Mouse (Mus musculus) forebrain, embryonic 12.5 days (tissue): Measurements from ENCODE around the gene Tsc22d4. TPM values are rescaled to one million over a fixed set of nuclear protein-coding genes. Genes with fewer than 3 reads are reported as not detected.

Experiments
- ATAC-seq: fragments of 200-750 bp; cut with Nextera tagmentation; 2 replicates; pipeline ENCODE4 v1.8.0; 2017; ENCODE audit warnings: moderate TSS enrichment; ENCODE audit not compliant: low FRiP score
- H3K27ac ChIP-seq: fragments of 300-500 bp; sonication (generic); 2 replicates; pipeline ENCODE4 v1.5.1; 2016; ENCODE audit warnings: mild to moderate bottlenecking
- H3K27me3 ChIP-seq: fragments of 300-500 bp; sonication (generic); 2 replicates; pipeline ENCODE4 v1.6.1; 2016; ENCODE audit warnings: mild to moderate bottlenecking
- H3K36me3 ChIP-seq: fragments of 300-500 bp; sonication (generic); replicated peaks from 2 replicates; pipeline ENCODE4 v1.6.1; 2016; ENCODE audit warnings: mild to moderate bottlenecking
- H3K4me1 ChIP-seq: fragments of 300-500 bp; sonication (generic); 2 replicates; pipeline ENCODE4 v1.6.1; 2016
- H3K4me2 ChIP-seq: fragments of 300-500 bp; sonication (generic); 2 replicates; pipeline ENCODE4 v1.6.1; 2016; ENCODE audit warnings: mild to moderate bottlenecking, moderate library complexity
- H3K4me3 ChIP-seq: fragments of 300-500 bp; sonication (generic); replicated peaks from 2 replicates; pipeline ENCODE4 v1.5.1; 2016; ENCODE audit warnings: mild to moderate bottlenecking
- H3K9ac ChIP-seq: fragments of 300-500 bp; sonication (generic); 2 replicates; pipeline ENCODE4 v1.6.1; 2016; ENCODE audit warnings: mild to moderate bottlenecking
- H3K9me3 ChIP-seq: fragments of 300-500 bp; sonication (generic); 2 replicates; pipeline ENCODE4 v1.6.1; 2016
- WGBS: fragments of 180-500 bp; shearing (Covaris S2); methylation state at CpG from one replicate; pipeline ENCODE4 v1.1.7; 2016; 5-methylcytosine and 5-hydroxymethylcytosine counted together
- polyA plus RNA-seq: library from polyadenylated mRNA; unstranded; fragments of >200 nt; fragmentation: Nextera tagmentation; extraction: Ambion mirVana; gene quantifications from 2 replicates; pipeline ENCODE4 v1.2.1, GENCODE M21; 2016

The Tsc22d4 gene
- polyA plus RNA-seq, 1 experiment from 2014 or later: 73.2 TPM

DNA sequence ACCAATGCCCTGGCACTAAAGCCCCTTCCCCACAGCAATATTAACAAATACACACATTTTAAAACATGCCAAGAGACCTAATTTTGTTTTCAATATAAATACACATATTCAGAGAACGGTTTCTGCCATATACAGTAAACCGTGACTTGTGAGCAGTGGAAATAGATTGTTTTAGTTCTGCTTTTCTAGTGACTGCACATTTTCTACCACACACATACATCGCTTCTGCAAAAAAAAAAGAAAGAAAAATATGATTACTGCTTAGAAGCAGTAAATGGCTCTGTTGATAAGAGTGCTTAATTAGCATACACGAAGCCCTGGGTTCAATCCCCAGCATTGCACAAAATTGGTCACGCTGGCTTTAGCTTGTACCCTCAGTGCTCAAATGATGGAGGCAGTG is 21.7 kb upstream of the Tsc22d4 start:
- Histone ChIP-seq H3K36me3 (0 out of 2 replicates have a peak, but pooled peaks cover 2% of the 10 kb centered on the region), H3K4me3 (no peak overlapping the region), H3K4me2 (no peak overlapping the region), H3K9ac (no peak overlapping the region), H3K4me1 (no peaks in the 10 kb centered on the region), H3K27me3 (no peaks in the 10 kb centered on the region; the same call in 1 of the 2 replicates), H3K9me3 (no peaks in the 10 kb centered on the region), H3K27ac (no peak overlapping the region)
- no peak for ATAC-seq
- WGBS: 93% methylated on average over 5 of the region's 5 CpGs

DNA sequence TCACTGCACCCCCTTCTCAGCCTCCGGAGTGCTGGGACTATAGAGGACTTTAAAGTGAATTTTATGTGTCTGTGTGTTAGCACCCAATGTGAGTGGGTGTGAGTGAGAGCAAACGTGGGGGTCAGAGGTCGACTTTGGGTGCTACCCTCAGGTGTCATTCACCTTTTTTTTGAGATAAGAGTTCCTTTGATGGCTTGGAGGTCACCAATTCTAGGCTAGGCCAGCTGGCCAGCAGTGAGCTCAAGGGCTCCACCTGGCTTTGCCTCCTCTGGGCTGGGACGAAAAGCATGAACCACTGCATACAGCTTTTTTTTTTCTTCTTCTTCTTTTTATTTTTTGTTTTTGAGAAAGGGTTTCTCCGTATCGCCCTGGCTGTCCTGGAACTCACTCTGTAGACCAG is 18.8 kb upstream of the Tsc22d4 start:
- 81% methylated on average over 6 of the region's 6 CpGs for WGBS
- no peak for ATAC-seq
- Histone ChIP-seq H3K4me1 (peaks cover 9% of the 10 kb centered on the region), H3K9me3 (no peaks in the 10 kb centered on the region), H3K27me3 (no peaks in the 10 kb centered on the region; the same call in 1 of the 2 replicates), H3K27ac (no peak overlapping the region), H3K4me3 (no peak overlapping the region), H3K9ac (no peak overlapping the region), H3K36me3 (peaks cover 20% of the 10 kb centered on the region; the same call in 1 of the 2 replicates), H3K4me2 (no peak overlapping the region)

DNA sequence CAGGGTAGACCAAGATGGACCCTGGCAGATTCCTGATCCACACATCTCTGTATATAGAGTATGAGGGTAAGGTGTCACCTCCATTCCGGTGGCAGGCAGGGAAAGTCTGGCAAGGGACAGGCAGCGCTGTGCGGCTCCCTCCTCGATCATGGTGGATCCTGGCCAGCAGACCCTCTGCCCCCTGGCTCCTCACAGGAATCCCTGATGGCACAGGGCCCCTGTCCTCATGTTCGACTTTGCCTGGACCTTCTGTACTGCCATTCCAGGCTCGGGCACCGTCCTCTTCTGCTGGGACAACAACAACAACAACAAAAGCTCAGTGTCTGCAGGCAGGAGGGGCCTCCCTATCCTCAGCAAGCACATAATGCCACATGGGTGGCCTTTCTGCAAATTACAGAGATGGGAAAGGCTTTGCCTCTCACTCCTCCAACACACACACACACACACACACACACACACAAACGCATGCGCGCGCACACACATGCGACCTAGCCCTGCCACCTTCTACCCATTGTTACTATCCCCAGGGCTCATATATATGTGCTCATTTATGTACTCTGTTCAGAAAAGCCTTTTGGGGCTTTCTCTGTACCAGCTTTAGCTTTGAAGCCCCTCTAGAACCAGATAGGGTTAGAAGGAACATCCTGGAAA is 11.8 kb upstream of the Tsc22d4 start:
- Histone ChIP-seq H3K9ac (peak overlapping the region; percentile 56), H3K4me3 (peak overlapping the region; percentile 23), H3K4me2 (peak overlapping the region; percentile 55), H3K9me3 (no peaks in the 10 kb centered on the region), H3K27me3 (no peaks in the 10 kb centered on the region), H3K36me3 (peaks cover 68% of the 10 kb centered on the region), H3K4me1 (peaks cover 59% of the 10 kb centered on the region), H3K27ac (peak overlapping the region; percentile 99)
- 23% methylated on average over 12 of the region's 12 CpGs for WGBS
- peak; percentile 69 for ATAC-seq

DNA sequence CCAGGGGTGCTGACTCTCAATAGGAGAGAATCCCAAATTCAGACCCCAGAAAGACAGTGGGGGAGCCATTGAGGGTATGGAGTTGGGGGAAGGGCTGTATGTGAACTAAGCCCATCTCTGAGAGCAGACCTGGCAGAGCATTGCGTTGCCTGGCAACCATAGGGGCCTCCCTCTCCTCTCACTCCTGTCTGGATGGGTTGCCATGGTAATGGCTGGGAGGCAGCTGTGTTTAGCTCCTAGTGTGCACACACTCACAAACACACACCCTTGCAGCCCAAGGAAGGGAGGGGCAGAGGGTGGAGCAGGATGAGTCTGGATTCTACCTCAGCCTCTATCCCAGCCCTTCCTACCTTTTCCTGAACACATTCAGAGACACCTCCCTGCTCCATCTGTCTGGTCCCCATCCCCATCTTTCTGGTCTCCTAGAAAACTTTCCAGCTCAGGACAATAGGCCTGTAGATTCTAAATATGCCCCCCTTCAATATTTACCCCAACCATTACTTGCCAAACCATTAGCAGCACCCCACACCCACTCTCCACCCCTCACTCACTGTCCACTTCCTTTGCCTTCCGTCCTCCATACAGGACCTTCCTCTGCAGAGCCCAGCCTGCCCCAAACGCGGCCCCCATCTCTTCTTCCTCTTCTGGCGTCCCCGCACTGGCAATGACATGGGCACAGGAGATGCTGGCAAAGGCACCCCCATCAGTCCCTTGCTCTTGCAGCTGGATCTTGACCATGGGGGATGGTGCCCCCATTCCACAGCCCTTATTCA is 11.1 kb upstream of the Tsc22d4 start:
- Histone ChIP-seq H3K27ac (peak overlapping the region; percentile 99), H3K4me2 (peak overlapping the region; percentile 55), H3K9me3 (no peaks in the 10 kb centered on the region), H3K4me1 (peaks cover 66% of the 10 kb centered on the region), H3K9ac (peak overlapping the region; percentile 56), H3K27me3 (no peaks in the 10 kb centered on the region), H3K36me3 (peaks cover 63% of the 10 kb centered on the region), H3K4me3 (peak overlapping the region; percentile 23)
- 43% methylated on average over 6 of the region's 6 CpGs for WGBS
- peak; percentile 97 for ATAC-seq

DNA sequence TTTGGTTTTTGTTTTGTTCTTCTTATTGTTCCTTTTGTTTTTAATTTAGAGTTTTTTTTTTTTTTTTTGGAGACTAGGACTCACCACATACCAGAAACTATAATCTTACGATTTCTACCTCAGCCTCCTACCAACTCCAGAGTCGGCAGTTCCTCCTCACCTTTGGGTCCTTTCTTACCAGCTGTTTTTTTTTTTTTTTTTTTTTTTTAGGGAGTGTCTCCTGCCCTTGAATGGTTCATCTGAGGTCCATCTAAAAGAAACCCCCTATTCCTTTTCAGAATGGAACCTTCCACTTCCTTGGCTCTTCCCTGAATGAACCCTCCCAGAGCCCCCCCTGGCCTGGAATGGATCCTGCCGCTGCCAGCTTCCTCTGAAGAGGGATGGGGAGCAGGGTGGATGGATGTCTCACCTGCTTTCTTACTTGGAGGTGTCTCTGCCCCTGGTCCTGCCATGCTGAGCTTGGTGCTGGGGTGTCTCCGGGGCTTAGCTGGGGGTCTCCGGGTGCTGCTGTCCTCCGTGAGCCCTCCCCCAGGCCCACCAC is 8.1 kb upstream of the Tsc22d4 start:
- H3K9ac ChIP-seq: peak overlapping the region; percentile 88
- 91% methylated on average over 6 of the region's 6 CpGs for WGBS

DNA sequence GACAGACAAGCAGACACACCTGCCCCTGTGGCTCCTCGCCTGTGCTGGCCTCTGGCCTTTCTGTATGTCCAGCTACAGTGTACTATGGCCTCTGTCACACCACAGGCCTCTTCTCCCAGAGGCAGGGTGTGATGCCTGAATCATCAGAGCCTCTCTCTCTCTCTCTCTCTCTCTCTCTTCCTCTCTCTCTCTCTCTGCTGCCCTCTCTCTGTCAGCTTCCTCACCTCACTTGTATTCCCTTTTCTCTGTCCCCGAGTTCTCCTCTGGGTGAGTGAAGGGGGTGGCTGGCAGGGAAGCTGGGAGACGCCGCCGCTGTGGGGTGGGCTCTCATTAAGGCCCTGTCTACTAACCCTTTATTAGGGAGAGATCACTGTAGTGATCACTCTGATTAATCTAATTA is 7.0 kb upstream of the Tsc22d4 start:
- no peaks in the 10 kb centered on the region for H3K27me3 ChIP-seq
- no peak for ATAC-seq
- H3K27ac ChIP-seq: peak overlapping the region; percentile 88
- H3K36me3 ChIP-seq: peaks cover 33% of the 10 kb centered on the region
- 22% methylated on average over 5 of the region's 5 CpGs for WGBS
- H3K4me1 ChIP-seq: peaks cover 65% of the 10 kb centered on the region
- H3K9me3 ChIP-seq: no peaks in the 10 kb centered on the region
- H3K9ac ChIP-seq: peak overlapping the region; percentile 88
- H3K4me2 ChIP-seq: peak overlapping the region; percentile 93
- peak overlapping the region; percentile 74 for H3K4me3 ChIP-seq

More for the DNA sequence above, 8.1 kb upstream of the Tsc22d4 start:
- H3K4me3 ChIP-seq: no peak overlapping the region
- H3K4me1 ChIP-seq: peaks cover 73% of the 10 kb centered on the region
- H3K4me2 ChIP-seq: peak overlapping the region; percentile 93
- H3K27me3 ChIP-seq: no peaks in the 10 kb centered on the region
- H3K9me3 ChIP-seq: no peaks in the 10 kb centered on the region
- peak overlapping the region; percentile 88; the same call in 1 of the 2 replicates for H3K27ac ChIP-seq
- ATAC-seq: no peak
- H3K36me3 ChIP-seq: peaks cover 43% of the 10 kb centered on the region

DNA sequence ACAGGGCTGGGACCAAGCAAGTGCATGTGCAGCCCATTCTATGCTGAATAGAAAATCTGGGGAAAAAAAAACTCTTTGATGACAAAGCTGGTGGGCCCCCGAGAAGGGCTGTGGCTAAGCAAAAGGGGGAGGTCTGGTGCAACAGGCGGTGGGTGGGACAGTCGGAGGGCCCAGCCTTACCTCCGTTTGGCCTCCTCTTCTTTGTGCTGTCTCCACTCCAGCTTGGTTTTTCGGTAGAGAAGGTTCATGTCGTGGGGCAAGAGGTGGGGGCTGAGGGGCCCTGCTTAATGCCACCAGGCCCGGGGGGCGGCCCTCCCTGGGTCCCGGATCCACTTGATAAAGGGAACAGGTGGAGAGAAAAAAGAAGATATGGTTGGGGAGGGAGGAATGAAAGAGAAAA is 6.1 kb upstream of the Tsc22d4 start:
- H3K9ac ChIP-seq: peak overlapping the region; percentile 88
- 28% methylated on average over 9 of the region's 9 CpGs for WGBS
- H3K9me3 ChIP-seq: no peaks in the 10 kb centered on the region
- H3K36me3 ChIP-seq: peaks cover 31% of the 10 kb centered on the region
- H3K4me3 ChIP-seq: peak overlapping the region; percentile 74
- peaks cover 57% of the 10 kb centered on the region for H3K4me1 ChIP-seq
- ATAC-seq: no peak
- peak overlapping the region; percentile 93 for H3K4me2 ChIP-seq
- no peaks in the 10 kb centered on the region for H3K27me3 ChIP-seq
- H3K27ac ChIP-seq: peak overlapping the region; percentile 88

DNA sequence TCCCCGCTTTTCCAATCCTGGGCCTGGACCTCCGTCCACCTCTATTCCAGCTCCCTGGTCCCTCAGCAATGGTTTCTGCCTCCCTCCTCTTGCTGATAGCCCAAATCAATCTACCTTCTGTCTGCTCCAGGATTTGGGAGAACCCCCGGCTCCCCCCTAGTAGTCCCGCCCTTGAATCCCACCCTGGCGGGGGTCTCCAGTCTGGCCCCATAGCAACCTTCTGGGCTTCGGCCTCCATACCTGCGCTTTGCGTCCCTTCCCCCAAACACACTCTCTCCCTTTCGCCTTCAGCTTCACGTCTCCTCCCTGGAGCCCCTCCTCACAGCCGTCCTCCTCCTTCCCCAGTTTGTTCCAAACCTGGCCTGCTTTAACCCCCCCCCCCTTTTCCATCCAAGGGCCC is 5.0 kb upstream of the Tsc22d4 start:
- Histone ChIP-seq H3K27me3 (no peaks in the 10 kb centered on the region), H3K9ac (peak overlapping the region; percentile 88), H3K36me3 (peaks cover 23% of the 10 kb centered on the region), H3K9me3 (no peaks in the 10 kb centered on the region), H3K4me3 (peak overlapping the region; percentile 74), H3K4me1 (peaks cover 50% of the 10 kb centered on the region), H3K4me2 (peak overlapping the region; percentile 93), H3K27ac (peak overlapping the region; percentile 88)
- 0 out of 2 replicates have a peak, but pooled peaks have one; percentile 3 for ATAC-seq
- 5% methylated on average over 11 of the region's 11 CpGs for WGBS

DNA sequence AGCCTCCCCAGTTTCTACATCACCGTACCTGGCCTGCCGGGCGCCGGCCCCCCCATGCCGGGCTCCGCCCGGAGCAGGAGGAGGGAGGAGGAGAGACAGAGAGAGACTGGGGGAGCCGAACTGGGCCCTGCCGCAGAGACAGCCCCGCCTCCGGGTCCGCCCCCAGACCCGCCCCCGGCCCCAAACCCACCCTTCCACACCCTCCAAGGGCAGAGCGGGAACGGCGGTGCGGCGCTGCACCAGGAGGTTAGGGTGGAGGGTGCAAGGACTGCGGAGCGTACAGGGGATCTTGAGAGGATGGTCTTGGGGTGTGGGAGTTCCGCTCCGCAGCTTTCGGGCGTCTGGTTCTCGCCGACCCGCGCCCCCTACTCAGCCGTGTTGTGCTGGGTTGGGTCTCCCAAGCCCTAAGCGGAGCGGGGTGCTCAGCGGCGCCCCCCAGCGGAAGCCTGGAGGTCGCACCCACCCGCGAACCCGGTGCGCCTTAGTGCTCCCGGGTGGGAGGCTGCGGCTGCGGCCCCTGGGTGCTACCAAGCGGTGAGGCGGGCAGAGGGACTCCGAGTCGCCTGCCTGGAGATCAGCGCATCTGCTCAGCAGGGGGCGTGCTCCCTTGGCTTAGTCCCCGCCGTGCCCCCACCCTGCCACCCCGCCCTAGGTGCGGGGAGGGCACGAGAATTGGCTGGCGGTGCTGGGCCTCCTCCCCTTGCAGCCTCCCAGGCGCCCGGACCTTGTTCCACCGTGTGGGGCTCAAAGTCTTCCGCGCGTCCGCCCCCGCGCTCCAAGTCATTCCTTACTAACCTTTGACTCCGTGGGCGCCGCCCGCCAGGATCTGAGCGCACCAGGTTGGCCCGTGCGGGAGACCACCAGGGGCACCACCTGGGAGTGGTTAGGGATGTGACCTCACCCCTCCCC is 4.3 kb upstream of the Tsc22d4 start, which contains the start of gene Nyap1:
Nyap1 (minus strand) TSS at position 585 of the 909 bp plus-strand sequence.
- no peaks in the 10 kb centered on the region for H3K9me3 ChIP-seq
- peak; percentile 83 for ATAC-seq
- 1% methylated on average over 67 of the region's 71 CpGs for WGBS
- H3K36me3 ChIP-seq: peaks cover 15% of the 10 kb centered on the region
- H3K27ac ChIP-seq: peak within 1 kb of the TSS; percentile 88
- H3K4me3 ChIP-seq: peak within 1 kb of the TSS; percentile 74
- H3K27me3 ChIP-seq: no peaks in the 10 kb centered on the region
- H3K9ac ChIP-seq: peak within 1 kb of the TSS; percentile 88
- H3K4me2 ChIP-seq: peak within 1 kb of the TSS; percentile 93
- peaks cover 46% of the 10 kb centered on the region for H3K4me1 ChIP-seq

DNA sequence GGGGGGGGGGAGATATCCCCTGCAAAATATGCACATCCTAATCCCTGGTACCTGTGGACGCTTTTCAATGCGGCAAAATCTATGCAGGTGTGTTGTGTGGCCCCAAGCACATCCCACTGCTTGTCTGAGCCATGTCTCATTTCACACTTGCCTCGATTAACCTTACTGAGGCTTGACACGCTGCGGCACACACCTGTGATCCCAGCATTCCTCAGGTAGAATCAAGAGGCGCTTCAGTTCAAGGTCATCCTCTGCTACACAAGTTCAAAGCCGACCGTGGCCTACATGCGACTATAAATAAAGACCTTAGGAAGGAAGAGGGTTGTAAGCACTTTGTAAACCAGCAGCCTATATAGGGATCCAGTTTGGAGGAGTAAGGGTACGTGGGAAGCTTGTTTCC is 3.5 kb upstream of the Tsc22d4 start:
- peaks cover 49% of the 10 kb centered on the region for H3K4me1 ChIP-seq
- H3K27me3 ChIP-seq: no peaks in the 10 kb centered on the region
- no peak overlapping the region for H3K27ac ChIP-seq
- peak overlapping the region; percentile 93 for H3K4me2 ChIP-seq
- H3K36me3 ChIP-seq: peaks cover 9% of the 10 kb centered on the region
- 81% methylated on average over 10 of the region's 10 CpGs for WGBS
- H3K9me3 ChIP-seq: no peaks in the 10 kb centered on the region
- peak overlapping the region; percentile 74 for H3K4me3 ChIP-seq
- ATAC-seq: no peak
- H3K9ac ChIP-seq: no peak overlapping the region

DNA sequence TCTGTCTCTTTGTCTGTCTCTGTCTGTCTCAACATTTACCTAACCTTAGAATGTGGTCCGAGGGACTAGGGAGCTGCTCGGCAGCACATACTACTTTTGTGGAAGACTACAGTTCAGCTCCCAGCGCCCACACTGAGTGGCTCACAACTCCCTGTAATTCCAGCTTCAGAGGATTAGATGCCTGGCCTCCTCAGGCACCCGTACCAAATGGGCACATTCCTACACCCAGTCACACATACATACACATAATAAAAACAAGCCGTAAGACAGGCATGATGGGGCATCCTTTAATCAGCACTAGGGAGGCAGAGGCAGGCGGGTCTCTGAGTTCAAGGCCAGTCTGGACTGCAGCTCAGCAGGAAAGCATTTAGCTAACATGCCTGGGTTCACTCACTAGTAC is 2.7 kb upstream of the Tsc22d4 start:
- Histone ChIP-seq H3K4me3 (no peak overlapping the region), H3K27ac (no peak overlapping the region), H3K9me3 (no peaks in the 10 kb centered on the region), H3K4me1 (peaks cover 53% of the 10 kb centered on the region), H3K9ac (no peak overlapping the region), H3K27me3 (no peaks in the 10 kb centered on the region), H3K4me2 (no peak overlapping the region), H3K36me3 (peaks cover 5% of the 10 kb centered on the region)
- ATAC-seq: no peak
- 87% methylated on average over 6 of the region's 6 CpGs for WGBS
